Mouse (Mus musculus): ENCODE results near the gene Olfr1364.

The Olfr1364 gene

DNA sequence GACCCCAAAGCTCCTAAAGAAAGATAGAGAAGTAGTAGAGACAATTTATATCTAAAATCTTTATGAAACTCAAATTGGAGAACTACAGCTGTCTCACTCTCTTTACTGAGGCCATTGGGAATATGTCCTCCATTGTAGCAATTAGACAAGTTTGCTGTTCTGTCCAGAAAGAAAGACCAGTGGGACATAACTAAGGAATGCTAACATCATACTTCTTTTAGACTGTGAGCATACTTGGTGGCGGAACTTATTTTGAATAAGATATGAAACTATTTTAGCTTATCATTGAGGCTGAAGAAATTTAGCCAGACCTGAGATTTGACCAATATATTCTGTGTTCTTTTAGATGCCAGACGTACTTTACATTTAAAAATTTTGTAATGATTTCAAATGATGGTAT is at the start of gene Olfr1364:
Gene Olfr1364, minus strand, starts transcription at position 101 of the 400 bp plus-strand sequence.
- no peak for DNase-seq (ENCODE audit: low read depth, low spot score)

DNA sequence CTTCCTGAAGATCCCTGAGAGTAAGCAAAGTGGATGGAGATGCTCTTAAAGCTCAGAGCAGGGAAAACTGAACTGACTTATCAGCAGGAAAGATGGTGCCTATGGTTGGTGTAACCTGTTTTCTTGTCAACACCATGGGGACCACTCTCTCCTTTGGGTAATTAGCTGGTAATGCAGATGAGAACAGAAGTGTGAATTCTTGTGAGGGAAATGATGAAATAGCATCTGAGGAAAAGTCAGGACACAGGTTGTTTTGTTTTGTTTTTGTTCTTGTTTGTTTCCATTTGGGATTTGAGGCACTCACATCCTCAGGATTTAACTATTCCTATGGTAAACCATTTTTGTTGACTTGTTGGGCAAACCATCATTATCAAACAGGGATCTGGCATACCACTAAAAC is 32.4 kb upstream of the Olfr1364 start, which contains the start of gene Olfr1362:
Gene Olfr1362, minus strand, starts transcription at position 101 of the 400 bp plus-strand sequence.
- no peak for DNase-seq (ENCODE audit: low read depth, low spot score)

DNA sequence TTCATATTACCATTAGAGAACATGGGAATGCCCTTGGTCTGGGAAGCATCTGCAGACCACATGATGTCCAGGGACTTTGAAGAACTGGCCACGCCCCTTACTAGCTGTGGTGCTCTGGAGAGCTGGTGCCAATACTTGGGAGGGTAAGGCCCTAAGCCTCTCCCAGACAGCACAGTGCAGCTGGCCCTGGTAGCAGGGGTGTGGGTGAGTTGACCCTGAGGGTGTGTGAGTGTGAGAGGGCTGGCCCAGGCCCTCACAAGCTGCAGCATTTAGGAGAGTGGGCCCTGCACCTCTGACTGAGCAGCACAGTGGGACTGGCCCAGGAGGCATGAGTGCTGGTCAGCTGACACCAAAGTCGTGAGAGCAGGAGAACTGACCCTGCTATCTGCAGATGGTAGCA is 10.1 kb upstream of the Olfr1364 start:
- DNase-seq (ENCODE audit: low read depth, low spot score) = no peak

DNA sequence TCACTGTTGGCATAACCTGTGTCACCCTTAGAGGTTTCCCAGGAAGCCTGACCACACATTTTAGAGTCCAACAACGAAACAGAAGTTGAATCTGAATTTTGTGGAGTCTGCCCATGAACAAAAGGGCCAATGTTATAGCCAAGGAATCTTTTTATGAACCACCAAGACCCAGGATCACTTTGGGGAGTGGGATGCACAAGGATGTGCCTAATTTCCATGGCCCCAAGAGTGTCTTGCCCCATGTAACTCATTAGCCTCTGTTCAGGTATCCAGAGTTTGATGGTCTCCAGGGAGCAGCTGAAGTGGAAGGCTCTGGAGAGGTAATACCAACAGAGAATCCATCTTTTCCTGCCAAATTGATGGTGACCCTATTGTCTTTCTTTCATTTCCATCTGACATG is 21.8 kb downstream of the Olfr1364 start, which contains the start of gene Olfr1535:
Gene Olfr1535, minus strand, starts transcription at position 101 of the 400 bp plus-strand sequence.
- DNase-seq (ENCODE audit: low read depth, low spot score) = no peak

DNA sequence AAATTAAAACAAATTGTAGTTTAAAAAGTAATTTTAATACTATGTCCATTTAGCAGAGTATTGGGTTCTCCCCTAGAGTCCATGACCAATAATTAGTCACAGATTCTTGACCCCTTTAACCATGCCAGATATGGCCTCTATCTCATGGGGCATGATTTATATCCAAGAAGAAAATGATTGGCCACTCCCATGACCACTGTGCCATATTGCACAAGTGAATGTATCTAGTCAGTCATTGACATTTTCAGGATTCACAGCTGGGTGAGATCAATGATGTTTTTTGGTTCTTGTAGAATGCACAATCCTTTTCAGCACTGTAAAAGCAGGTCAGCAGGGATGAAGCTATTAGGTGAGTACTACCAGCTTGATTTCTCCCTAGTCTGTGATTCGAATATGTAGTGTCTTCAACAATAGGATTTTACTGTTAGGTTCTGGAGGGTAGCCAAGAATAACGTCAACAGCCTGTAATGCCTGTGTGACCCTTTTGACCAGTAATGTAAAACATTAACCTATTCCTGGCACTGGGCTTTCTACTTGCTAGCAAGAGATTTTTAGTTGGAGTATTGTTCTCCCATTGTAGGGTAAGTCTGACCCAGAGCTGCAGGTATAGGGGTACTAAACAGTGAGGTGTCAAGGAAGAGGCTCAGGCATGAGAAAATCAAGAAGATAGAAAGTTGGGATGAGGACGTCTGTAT is 31.0 kb downstream of the Olfr1364 start:
- no peak for DNase-seq (ENCODE audit: low read depth, low spot score)

DNA sequence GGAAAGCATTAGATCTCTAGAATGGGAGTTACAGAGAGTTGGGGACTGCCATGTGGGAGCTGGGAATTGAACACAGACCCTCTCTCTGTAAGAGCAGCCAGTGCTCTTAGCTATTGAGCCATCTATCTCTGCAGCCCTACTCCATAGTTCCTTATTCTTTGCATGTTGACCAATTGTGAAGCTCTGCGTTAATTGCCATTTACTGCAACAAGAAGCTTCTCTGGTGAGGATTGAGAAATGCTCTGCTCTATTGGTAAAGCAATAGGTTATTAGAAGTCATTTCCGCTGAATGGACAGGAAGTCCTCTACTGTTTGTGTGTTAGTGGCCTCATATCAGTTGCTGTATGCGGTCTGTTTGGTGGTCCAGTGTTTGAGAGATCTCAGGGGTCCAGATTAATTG is 32.1 kb downstream of the Olfr1364 start:
- DNase-seq (ENCODE audit: low read depth, low spot score) = no peak

DNA sequence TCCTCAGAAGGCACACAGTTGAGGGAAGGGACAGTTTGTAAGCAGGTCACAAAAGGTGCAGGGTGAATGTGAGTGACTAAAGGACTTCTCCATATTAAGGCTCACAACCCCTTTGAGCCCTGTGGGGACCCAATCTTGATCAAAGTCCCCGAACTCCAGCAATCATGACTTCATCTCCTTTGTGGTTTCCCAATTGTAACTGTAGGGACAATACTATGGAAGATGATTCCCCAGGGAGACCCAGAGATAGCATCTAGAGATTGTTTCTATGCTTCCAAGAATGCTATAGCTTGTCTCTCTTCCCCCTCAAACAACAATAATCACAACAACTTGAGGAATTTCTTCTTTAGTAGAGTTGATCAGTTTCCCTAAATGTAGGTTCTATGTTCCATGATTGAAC is 38.9 kb downstream of the Olfr1364 start, which contains the start of gene Olfr1366:
Gene Olfr1366, minus strand, starts transcription at position 101 of the 400 bp plus-strand sequence.
- no peak for DNase-seq (ENCODE audit: low read depth, low spot score)

DNA sequence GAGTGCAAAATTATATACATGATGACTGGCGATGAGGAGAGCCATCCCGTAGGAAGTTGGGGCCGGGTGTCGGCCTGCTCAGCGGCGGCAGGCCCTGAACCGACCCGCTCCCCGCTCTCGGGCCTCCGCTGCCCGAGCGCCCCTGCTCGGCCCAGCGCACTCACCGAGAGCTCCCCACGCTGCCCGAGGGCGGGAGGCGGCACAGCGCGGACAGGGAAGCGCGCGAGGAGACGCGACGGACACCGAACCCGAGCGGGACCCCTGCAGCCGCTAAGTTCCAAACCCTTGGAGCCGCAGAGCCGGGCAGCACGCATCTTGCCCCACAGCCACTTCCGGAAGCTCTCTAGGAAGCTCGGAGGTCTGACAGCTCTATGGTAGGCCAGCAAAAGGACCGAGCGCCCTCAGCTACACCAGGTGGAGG is 50.8 kb downstream of the Olfr1364 start, which contains the start of gene Zkscan8:
Gene Zkscan8, minus strand, starts transcription at position 340 of the 421 bp plus-strand sequence.
- DNase-seq (ENCODE audit: low read depth, low spot score) = peak; percentile 81

DNA sequence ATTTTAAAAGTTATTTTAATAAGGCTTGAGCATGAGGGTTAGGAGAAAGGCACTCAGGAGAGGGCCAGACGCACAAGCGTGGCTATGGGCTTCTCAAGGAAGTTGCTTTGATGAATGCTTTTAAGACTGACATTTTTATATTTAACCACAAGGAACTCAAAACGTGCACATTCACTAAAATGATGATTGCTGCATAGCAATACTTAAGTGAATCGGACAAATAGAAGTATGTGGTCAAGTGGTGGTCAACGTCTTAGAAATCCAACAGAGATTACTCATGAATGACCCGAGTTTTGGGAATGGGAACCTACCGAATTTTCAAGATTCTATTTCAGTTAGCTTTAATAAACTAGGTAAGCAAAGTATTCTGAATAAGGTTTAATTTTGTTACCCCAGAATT is 51.4 kb downstream of the Olfr1364 start:
- no peak for DNase-seq (ENCODE audit: low read depth, low spot score)
